Mouse (Mus musculus): ENCODE measurements at regions not wholly inside any gene's neighbourhood (a gene's known extent, or its start where the extent isn't known, plus 50 kb on each side); places are given as distances from the start of the nearest gene placed in this dataset.

DNA sequence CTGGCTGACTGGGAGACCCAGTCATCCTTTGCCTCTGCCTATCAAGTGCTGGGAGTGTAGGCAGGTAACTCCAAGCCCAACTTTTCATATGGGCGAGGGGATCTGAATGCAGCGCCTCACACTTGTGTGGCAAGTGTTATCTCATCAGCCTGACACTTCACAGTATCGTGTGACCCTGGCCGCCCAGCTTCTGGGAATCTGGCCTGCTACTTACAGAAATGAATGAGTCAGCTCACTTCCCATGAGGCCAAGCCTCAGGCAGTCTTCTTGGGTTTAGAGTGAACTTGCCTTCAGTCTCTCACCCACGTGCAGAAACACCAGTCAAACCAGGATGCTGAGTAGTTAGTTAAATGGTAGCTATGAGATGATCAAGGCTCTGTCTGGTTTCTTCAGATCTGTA, 156.5 kb downstream of the En1 start:
- no peak for DNase-seq (ENCODE audit: extremely low spot score in 1 of 2, low spot score in 1 of 2)

DNA sequence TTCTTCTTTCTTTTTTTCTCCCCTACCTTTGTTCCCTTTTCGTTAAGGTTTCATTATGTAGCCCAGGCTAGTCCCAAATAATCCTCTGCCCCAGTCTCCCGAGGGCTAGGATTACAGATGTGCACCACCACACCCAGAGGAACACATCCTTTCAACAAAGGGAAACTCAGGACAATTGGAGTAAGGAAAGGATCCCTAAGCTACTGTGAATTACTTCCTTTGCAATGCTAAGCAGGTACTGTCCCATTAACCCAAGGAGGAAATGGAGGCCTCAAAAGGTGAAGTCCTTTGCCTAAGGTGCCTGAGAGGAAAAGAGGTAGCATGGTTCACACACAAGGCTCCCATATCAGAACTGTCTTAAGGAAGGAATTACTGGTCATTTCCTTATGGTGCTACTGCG, 157.2 kb downstream of the En1 start:
- DNase-seq (ENCODE audit: extremely low spot score in 1 of 2, low spot score in 1 of 2): no peak

DNA sequence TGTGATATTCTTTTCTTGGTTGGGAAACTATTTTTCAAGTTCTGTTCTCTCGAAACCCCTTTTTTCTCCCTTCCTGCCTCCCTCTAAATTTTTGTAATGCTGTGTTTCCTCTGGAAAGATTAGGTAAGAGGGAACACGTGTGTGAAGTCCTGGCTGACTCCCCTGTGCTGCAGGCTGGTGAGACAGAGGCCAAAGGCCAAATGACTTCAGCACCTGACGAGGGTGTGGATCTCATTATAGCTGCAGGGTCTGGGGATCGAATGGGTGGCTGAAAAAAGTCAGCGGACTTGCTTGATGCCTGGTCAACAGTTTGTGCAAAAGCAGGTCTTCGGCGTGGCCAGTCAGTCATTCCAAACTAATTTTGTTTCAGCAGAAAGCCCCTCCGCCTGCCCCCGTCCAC, 159.1 kb downstream of the En1 start:
- DNase-seq (ENCODE audit: extremely low spot score in 1 of 2, low spot score in 1 of 2): no peak

DNA sequence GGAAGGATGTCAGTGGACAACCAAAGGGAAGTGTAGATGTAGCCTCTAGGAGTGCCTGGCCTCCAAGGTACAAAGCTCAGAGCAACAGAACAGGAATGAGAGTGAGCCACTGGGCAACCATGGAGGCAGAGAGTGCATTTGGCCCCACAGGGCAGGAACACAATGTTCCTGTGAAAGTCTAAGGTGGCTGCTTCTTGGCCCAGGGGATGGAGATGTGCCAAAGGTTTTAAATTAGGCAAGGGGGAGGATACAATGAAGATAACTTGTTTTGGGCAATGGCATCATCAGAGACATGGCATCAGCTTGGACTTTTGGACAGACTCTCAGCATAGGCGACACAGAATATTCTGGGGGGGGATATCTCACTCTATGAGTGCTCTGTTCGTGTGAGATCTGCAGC, 160.3 kb downstream of the En1 start:
- DNase-seq (ENCODE audit: extremely low spot score in 1 of 2, low spot score in 1 of 2): no peak

DNA sequence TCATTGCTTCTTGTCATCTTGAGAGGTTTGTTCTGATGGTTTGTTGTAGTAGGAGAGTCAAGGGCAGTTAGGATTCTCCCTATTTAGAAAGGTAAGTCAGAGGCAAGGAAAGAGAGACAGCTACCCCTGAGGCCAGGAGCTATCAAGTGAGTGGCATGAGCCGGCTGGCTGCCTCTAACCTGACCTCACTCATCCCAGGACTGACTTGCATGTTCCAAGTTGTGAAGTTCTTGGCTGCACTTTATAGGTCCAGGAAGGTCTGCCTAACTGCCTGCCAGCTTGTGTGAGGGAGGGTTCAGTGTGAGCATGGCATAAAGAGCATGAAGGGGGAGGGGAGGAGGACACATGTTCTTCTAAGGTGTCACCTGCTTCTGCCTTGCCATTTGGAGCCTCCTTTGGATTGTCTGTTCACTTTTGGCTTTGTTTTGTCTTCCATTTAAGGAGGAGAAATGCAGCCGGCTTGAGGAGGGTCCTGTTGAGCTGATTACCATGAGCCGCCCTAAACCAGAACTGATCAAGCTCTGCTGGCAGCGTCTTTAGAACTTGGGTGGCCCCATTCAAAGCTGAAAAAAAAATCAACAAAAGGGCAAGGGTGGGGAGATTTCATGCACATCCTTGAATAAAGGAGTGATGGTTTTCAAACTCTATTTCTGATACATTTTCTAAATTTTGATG, 160.8 kb downstream of the En1 start:
- DNase-seq (ENCODE audit: extremely low spot score in 1 of 2, low spot score in 1 of 2): no peak

DNA sequence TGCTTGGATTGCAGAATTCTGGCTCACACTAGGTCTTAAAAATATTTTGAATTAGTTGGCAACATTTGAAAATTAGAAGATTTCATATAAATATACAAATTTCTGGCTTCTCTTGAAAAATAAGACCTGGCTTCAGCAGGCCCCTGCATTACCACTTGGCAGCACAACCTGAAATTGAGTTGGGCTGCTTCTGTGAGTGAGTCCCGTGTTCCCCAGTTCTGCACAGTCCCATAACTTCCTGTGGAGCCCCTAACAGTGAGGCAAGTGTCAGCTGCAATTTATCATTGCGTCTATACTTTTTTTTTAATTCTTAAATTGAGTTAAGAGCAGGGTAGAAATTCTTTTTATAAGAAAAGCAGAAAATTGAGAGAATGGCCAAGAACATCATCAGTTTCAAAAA, 164.8 kb downstream of the En1 start:
- DNase-seq (ENCODE audit: extremely low spot score in 1 of 2, low spot score in 1 of 2): no peak

DNA sequence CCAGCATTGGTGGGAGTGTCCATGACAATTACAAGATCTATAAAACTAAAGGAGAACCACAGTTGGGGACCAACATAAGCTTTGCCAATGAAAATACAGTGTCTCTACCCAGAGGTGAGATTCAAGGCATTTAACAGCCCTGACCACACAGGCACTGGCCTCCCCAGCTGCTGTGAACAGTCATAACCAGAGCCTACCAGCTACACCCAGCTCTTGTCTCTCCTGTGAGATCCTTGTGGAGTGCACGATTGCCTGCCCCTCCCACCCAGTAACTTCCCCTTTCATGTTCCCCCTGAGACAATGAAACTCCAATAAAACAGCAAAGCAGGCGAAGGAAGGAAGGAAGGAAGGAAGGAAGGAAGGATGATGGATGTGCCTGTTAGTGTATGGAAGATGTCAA, 169.1 kb downstream of the En1 start:
- no peak for DNase-seq (ENCODE audit: extremely low spot score in 1 of 2, low spot score in 1 of 2)

DNA sequence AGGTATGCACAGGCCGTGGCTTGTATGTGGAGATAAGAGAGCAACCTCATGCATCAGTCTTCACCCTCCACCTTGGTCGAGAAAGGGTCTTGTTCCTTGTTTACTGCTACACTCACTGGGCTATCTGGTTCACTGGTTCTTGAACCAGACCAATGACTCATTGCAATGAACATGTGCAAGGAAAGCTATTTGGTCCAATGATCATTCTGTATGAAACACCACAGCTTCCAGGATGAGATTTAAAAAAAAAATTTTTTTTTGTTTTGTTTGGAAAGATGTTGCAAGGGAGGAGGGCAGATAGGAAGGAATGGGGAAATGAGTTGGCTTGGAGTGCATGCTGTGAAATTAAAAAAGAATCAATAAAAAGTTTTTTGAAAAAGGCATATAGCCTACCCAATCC, 174.7 kb downstream of the En1 start:
- DNase-seq (ENCODE audit: extremely low spot score in 1 of 2, low spot score in 1 of 2): no peak

DNA sequence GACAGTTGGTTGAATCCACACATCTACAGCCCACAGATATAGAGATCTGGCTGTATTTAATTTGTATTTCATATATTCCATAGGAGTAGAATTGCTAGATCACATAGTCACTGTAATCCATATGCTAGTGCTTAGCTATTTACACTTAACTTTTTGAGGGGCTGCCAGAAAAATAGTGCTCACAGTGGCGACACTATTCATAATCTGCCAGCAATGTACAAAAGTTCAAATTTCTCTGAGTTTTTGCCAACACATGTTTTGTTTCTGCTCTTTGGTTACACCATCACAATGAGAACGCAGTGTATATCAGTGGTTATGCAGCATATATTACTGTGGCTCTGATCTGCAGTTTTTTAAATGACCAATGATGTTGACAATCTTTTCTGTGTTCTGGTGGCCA, 175.2 kb downstream of the En1 start:
- no peak for DNase-seq (ENCODE audit: extremely low spot score in 1 of 2, low spot score in 1 of 2)

DNA sequence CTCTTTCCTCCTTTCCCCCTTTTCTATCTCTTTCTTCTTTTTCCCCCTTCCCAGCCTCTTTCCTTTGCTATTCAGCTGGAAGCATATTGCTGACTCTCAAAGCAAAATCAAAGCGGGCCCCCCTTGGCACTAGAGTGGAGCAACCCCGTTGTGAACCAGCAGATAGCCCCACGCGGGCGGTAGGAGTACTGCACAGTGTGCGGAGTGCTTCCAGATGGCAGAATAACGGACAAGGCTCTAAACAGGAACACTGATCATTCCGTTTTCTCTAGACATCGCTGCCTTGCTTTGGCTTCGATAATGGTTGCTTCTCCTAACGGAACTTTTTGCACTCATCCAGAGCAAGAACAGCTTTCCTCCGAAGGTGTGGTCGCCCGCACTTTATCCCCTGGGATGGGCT, 193.0 kb downstream of the En1 start:
- peak in 1 of 2 experiments; percentile 27 for DNase-seq (ENCODE audit: extremely low spot score in 1 of 2, low spot score in 1 of 2)

DNA sequence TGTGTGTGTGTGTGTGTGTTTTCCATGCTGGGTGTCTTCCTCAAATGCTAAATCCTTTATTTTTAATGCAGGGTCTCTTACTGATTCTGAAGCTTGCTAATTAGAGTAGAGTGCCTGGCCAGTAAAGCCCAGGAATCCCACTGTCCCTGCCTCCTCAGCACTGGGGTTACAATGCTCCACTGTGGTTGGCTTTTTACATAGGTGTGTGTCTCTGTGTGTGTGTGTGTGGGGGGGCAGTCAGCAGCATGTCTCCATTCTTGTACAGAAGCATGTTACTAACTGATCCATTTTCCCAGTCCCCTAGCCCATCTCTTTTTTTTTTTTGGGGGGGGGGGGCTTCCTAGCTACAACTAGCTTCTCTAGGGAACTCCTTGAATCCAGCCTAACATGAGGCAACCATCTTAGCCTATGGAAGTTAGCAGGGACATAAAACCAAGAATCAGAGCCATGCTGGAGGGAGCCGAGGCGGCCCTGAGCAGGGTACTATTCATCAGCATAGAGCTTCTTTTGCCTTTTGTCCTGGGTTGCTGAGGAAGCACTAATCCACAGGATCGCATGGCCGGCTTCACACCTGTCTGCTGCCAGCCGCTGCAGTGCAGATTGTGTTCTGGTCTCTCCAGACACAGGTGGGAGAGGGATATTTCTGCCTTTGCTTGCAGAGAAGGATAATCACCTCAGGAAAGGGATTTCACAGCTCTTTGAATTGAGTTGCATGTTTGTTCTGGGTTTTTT, 199.2 kb downstream of the En1 start:
- no peak for DNase-seq (ENCODE audit: extremely low spot score in 1 of 2, low spot score in 1 of 2)

DNA sequence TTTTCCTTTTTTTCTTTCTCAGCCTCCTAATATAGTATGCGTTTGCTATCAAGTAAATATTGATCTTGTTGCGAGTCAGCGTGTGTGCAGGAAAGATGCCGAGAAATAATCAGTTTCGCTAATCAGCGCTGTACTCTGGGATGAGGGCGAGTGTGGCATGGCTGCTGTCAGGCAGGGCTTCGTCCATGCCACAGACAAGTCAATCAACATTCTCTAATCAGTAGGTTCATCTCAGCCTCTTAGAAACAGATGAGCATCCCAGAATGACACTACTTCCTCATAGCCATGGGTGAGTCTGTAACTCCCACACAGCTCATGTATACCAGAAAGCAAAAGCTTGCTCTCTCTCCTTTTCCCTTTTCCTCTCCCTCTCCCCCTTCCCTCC, 199.8 kb downstream of the En1 start:
- DNase-seq (ENCODE audit: extremely low spot score in 1 of 2, low spot score in 1 of 2): no peak

DNA sequence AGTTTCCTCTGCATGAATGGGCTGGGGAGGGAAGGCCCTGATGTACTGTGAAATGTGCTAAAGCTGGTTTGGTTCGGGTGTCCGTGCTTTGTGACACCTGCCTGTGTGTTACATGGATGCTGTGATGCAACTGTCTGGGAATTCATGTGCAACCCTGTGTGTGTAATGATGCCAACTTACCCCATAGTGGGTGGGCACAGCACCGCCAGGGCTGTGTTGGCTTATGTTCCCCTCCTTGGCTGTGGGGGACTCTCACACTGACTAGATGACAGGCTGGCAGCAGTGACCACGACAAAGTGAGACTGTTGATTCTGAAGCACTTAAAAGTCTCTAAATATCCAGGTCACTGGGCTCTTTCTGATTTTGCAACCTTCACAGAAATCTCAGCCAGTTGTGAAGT, 212.2 kb downstream of the En1 start:
- no peak for DNase-seq (ENCODE audit: extremely low spot score in 1 of 2, low spot score in 1 of 2)

DNA sequence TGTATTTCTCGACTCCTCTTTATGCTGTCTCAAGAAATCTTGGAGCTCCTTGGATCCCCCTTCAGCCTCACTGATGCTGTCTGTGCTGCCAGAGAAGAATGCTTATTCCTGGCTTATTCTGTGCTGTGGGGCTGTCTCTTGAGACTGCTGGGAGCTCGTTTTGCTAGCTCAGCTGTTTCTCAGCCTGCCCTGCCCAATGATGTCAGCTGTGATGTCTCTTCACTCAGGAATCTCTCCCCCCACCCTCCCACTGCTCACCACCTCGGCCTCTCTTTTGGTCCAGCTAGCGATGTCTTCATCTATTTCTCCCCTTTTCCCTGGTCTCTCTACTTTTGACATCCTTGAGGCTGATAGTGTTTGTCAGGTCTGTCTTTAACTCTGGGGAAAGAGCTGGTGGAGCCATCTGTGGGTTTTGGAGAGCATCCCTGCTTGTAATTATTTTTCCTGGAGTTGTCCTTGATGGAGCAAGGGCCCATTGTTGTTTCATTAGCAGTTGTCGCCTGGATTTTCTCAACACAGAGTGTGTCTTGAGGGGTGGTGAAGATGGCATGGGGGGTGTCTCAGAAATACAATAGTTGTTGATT, 214.1 kb downstream of the En1 start:
- DNase-seq (ENCODE audit: extremely low spot score in 1 of 2, low spot score in 1 of 2): no peak

DNA sequence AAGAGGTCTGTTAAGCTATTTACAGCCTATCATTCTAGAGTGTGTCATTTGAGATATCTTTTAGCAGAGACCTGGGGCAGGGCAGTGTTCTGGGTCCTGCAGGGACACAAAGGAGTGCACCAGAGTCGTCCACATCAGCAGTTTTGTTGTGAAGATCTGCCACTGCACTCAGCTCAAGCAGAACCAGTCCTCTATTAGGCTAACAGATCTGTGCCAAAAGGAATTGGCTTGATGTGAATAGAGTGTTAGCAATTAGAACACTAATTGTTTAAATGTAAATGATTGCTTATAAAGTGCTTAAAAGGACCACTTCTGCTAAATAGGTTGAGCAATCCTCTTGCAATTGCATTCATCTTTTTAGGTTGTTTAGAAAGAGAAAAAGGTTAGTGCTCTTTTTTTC, 215.3 kb downstream of the En1 start:
- peak in 1 of 2 experiments; percentile 17 for DNase-seq (ENCODE audit: extremely low spot score in 1 of 2, low spot score in 1 of 2)

DNA sequence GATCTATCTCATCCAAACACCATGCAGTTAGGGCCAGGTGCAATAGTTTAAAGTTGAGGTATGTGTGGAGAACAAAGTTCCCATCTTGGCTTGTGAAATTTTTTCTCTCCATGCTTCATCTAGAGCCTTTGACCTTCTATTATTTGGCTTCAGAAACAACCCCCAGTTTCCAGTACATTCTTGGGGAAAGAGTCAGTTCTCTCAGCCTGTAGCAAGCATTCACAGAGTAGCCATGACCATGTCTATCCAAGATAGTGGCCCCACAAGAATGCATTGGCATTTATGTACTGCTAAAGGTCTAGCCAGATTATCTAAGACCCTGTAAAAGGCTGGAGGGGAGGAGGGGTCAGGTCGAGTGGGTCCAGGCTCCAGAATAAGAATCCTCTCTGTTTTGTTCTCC, 229.8 kb downstream of the En1 start:
- DNase-seq (ENCODE audit: extremely low spot score in 1 of 2, low spot score in 1 of 2): no peak

DNA sequence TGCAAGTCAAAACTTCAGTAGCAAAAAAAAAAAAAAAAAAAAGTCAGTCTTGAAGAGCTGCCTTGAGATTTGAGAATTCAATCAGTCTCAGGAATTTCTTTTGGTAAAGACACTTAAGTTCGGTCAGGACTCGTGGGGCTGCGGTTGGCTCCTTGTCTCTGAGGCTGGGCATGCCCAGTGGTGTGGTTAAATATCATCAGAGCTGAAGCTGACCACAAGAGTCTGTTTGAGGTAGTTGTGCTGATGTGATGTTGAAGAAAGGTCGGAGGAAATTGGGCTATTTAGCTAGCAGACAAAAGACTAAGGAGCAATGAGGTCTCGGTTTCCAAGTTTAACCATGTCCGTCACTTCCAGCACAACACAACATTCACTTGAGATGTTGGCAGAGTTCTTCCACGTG, 240.4 kb downstream of the En1 start:
- DNase-seq (ENCODE audit: extremely low spot score in 1 of 2, low spot score in 1 of 2): no peak

DNA sequence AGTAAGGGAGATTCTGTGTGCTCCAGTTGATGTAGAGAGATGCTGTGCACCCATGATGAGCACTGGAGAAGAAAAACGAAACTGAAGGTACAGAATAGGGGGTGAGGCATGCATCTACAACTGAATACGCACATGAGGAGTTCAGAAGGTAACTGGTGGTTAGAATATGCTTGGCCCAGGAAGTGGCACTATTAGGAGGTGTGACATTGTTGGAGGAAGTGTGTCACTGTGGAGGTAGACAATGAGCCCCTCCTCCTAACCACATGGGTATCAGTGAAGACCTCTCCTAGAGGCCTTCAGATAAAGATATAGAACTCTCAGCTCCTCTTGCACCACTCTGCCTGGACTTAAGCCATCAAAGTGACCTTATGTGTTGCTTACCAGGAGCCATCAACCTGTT, 243.9 kb downstream of the En1 start:
- DNase-seq (ENCODE audit: extremely low spot score in 1 of 2, low spot score in 1 of 2): no peak

DNA sequence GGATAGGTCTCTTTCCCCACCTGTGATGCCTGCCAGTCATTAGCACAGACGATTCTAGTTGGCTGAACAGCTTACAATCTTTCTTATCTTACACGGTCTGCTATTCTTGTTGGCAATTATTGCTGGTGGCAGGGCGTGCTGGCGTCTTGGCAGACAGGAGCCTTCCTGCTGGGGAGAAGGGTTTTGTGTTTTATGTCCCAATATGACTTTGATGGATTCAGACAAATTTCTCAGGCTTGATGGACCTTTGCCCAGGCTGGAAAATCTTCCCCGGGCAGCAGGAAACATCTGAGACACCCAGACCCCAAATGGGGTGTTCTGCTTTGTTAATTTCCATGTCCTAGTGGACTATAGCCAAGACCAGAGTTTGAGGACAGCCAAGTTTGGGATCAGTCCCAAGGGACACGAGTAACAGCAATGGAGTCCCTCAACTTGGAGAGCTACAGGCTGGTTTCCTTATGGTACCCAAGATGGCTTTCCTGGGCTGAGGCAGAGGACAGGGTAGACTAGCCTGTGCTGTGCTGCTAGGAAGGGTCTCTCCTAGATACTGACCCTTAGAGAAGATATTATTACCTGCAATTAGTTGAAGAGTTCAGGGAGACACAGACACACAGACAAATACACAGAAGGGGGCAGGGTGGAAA, 249.8 kb downstream of the En1 start:
- no peak for DNase-seq (ENCODE audit: extremely low spot score in 1 of 2, low spot score in 1 of 2)

DNA sequence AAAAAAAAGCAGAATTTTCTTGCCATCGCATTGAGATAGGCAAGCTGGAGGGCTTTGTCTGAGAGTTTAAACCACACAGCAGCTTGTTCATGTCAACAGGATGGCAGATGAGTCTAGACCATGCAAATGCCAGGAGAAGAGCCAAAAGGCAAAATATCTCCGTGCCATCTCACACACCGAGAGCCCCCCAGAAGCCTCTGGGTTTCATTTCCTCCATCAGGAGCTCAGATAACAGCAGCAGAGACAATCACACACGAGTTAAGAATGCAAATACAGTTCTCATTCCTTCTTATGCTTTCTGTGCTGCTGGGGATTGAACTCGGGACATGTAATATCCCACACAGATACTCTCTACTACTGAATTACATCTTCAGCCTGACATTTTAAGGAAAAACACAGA, 255.3 kb downstream of the En1 start:
- DNase-seq (ENCODE audit: extremely low spot score in 1 of 2, low spot score in 1 of 2): no peak

DNA sequence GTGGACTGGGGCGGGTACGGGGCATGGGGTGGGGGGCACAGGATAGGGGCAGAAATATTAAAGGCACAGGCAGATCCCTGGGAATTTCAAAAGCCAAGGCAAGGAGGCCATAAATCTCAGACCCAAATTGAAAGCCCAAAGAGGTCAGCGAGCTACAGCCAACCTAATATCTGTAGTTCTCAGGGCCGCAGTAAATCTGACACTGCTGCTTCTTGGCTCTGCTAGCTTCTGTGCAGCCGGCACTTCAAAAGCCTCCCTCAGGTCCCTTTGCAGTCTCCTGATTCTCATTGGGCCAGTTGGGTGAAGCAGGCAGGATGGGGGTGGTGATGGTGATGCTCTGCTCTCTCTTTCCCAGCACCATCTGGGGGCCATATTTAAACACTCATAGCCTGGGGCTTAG, 257.3 kb downstream of the En1 start:
- DNase-seq (ENCODE audit: extremely low spot score in 1 of 2, low spot score in 1 of 2): no peak

DNA sequence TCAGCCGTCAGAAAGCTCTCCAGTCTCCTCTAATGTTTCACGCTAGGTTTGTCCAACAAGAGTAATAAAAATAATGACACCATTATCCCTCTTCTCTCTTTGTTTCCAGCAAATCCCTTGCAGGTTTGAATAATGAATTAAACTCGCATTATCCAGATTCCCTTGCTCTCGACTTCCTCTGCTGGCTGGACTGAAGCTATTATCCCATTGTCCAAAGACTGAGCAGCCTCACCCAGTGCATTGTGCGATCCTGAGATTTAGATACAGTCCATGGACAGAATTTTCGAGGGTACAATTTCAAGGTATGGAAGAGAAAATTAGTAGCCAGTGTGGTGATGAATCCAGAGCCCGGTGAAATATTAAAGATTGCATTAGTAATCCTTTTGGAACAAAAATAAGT, 270.3 kb downstream of the En1 start:
- DNase-seq (ENCODE audit: extremely low spot score in 1 of 2, low spot score in 1 of 2): no peak

Data from frontal cortex, adult 2 months (tissue).